Mouse (Mus musculus): ENCODE data around the gene Zar1l.

DNA sequence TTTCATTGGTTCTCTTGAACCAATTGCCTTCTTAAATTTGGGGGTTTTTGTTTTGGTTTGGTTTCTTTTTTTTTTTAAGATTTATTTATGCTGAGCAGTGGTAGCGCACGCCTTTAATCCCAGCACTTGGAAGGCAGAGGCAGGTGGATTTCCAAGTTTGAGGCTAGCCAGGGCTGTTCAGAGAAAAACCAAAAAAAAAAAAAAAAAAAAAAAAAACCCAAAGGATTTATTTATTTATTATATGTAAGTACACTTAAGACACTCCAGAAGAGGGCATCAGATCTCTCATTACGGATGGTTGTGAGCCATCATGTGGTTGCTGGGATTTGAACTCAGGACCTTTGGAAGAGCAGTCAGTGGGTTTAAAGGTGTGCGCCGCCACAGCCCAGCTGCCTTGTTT is 42.9 kb upstream of the Zar1l start:
- TF ChIP-seq KAT2A (IDR thresholded peaks at IDR 0.05; ENCODE audit: insufficient replicate concordance, low read length) (no peak), EP300 (IDR thresholded peaks at IDR 0.05; ENCODE audit: low read length) (no peak), MAX (IDR thresholded peaks at IDR 0.05; ENCODE audit: low read length) (no peak), POLR2A (IDR thresholded peaks at IDR 0.05; ENCODE audit: low read depth, low read length) (no peak), CTCF (conservative IDR thresholded peaks at IDR 0.05 in 1 of 2, IDR thresholded peaks at IDR 0.05 in 1 of 2; ENCODE audit: low read depth in 2 of 2, low read length in 2 of 2) (no peak; a peak in 1 of 4 replicates), GABPA (IDR thresholded peaks at IDR 0.05; ENCODE audit: insufficient replicate concordance, low read depth, low read length) (no peak), E2F4 (IDR thresholded peaks at IDR 0.05; ENCODE audit: insufficient replicate concordance, low read depth, low read length) (no peak), ZC3H11A (IDR thresholded peaks at IDR 0.05; ENCODE audit: low read depth, low read length) (no peak), CHD2 (IDR thresholded peaks at IDR 0.05; ENCODE audit: low read length) (no peak), MEF2A (IDR thresholded peaks at IDR 0.05; ENCODE audit: borderline replicate concordance, low read depth, low read length) (no peak), JUND (conservative IDR thresholded peaks at IDR 0.05; ENCODE audit: low read depth, low read length) (no peak), BHLHE40 (IDR thresholded peaks at IDR 0.05; ENCODE audit: low read depth, low read length) (no peak), TCF12 (IDR thresholded peaks at IDR 0.05; ENCODE audit: low read depth, low read length) (no peak), SIN3A (IDR thresholded peaks at IDR 0.05; ENCODE audit: low read length) (no peak)

Measured in CH12.LX (cell line).